Mouse (Mus musculus): ENCODE data around the gene Tspan13.

Tspan13 gene

GRCm38 (mm10) chr12:36030660-36031363, 11.5 kb downstream of the Tspan13 start:
- DNase-seq, result no peak

GRCm38 (mm10) chr12:36029687-36030086, 12.6 kb downstream of the Tspan13 start:
- no peak for DNase-seq

GRCm38 (mm10) chr12:36028968-36029645, 13.2 kb downstream of the Tspan13 start:
- no peak for DNase-seq

DNA sequence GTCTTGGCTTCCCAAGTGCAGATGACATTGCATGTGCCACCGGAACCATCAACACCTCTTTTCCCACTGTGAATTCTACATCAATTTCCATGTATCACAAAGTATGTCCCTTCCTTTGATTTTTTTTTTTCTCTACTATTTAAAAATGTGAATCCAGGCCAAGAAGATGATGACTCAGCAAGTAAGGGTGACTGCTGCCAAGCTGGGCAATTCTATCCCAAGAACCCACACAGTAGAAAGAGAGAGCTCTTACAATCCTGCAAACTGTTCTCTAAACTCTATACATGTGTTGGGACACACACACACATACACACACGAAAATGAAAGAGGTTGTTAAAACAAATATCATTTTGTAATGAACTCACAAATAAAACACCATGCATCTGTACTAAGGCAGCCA, 15.1 kb downstream of the Tspan13 start:
- DNase-seq, result no peak

DNA sequence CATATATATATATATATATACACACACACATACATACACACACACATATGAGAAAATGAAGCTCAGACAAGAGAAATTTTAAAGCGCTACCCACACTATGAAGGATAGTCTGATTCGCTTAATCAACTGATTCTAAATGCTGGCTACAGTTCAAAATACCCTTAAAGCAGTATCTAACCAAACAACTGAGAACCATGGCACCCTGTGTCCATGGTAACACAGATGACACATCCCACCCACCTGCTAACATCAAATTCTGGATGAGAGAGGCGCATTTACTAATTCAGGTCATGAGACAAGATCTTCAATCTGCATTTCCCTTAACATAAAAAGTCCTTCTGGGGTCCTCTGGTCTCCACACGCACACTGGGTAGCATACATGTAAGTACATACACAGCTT, 16.2 kb downstream of the Tspan13 start:
- no peak for DNase-seq

GRCm38 (mm10) chr12:36020710-36021109, 21.6 kb downstream of the Tspan13 start:
- DNase-seq, result no peak

DNA sequence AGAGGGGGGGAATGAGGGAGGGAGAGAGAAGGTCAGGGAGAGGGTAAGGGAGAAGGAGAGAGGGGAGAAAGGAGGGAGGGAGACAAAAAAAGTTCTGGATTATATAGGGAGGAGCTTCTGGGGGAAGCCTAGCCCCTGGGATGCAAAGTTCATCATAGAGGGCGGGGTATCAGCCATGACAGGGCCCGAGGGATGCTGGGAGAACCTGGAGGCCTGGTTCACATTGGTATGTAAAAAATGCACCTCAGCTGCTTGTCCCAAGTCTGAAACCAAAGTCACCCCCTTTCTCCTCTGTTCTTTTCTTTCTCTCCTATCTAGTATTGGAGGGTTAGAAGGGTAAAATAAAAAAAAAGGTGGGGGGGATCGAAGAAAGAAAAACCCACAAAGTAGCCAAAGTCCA, 22.2 kb downstream of the Tspan13 start:
- DNase-seq, result no peak

- peak; percentile 40 for DNase-seq
These were observed 22.7 kb downstream of the Tspan13 start for GRCm38 (mm10) chr12:36019572-36019971.

DNA sequence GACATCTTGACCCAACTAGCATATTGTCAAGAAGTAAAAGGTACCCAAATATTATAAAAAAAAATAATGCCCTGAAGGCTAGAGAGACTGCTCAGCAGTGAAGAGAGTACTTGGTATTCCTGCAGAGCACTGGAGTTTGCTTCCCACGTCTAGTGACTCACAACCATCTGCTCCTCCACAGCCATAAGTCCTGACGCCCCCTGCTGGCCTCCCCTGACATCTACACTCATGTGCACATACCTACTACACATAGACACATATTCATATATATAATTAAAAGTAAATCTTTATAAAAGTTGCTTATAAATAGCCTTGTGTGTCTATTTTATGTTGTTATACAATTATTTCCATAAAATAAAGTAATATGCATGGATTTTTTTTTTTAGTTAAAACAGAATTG, 24.5 kb downstream of the Tspan13 start:
- no peak for DNase-seq

- DNase-seq, result no peak
These were observed 28.9 kb downstream of the Tspan13 start for GRCm38 (mm10) chr12:36013216-36013910.

GRCm38 (mm10) chr12:36008364-36009047, 33.8 kb downstream of the Tspan13 start:
- no peak for DNase-seq

GRCm38 (mm10) chr12:36007581-36007980, 34.7 kb downstream of the Tspan13 start:
- no peak for DNase-seq

GRCm38 (mm10) chr12:36004714-36005113, 37.6 kb downstream of the Tspan13 start:
- DNase-seq, result no peak

DNA sequence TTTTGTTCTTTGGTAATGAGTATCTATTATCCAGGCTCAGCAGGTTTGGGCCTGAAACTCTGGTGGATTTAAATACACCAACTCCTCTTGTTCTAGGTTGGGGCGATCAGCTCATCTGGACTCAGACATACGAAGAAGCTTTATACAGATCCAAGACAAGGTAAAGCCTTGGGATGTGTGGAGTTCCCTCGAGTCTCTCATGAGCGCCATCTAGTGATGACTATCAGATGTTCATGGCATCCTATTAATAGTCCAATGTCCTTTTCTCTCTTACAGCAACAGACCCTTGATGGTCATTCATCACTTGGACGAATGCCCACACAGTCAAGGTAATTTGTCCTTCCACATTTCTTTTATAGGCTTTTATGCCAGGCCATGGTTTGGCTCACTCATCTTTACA, 46.5 kb downstream of the Tspan13 start:
- DNase-seq, result peak; percentile 19

- no peak for DNase-seq
These were observed 48.2 kb downstream of the Tspan13 start for GRCm38 (mm10) chr12:35994098-35994497.

- DNase-seq, result no peak
These were observed 48.7 kb downstream of the Tspan13 start for GRCm38 (mm10) chr12:35993583-35993982.

DNA sequence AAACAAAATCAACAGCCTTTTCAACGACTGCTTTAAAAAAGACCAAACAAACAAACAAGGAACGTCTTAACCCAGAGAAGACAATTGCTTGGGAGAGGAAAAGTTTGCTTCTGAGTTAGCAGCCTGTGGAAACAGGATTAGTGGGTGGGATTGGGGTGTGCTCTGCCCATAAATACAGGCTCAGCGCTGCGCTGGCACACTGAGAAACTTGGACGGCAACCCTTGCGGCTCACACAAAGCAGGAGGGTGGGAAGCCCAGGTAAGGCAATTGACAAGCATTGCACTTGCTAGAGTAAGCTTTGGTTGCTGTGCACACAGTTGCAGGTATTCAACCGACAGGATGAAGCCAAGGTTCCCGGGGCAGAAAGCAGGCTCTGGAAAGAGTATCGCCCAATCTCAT, 49.6 kb downstream of the Tspan13 start, which contains the start of gene Agr2:
Gene Agr2 (plus strand): TSS at position 197 of the 400 bp plus-strand sequence.
- no peak for DNase-seq

DNA sequence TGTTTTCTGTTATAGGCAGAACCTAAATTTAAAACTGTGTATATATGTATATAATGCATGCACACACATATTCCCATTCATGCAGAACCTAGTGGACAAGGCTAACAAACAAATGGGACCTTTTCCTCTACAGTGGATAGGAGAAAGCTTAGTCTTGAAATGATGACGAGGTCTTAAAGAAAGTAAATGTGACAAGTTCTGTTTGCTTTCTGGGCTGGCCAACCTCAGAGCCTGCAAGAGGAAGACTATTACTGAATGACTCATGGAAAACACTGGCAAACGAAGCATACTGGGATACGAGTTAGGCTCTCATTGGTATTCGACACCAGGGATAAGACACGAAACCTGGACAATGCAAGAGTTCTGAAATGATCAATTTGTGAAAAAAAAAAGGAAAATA, 57.6 kb downstream of the Tspan13 start:
- DNase-seq, result no peak

DNA sequence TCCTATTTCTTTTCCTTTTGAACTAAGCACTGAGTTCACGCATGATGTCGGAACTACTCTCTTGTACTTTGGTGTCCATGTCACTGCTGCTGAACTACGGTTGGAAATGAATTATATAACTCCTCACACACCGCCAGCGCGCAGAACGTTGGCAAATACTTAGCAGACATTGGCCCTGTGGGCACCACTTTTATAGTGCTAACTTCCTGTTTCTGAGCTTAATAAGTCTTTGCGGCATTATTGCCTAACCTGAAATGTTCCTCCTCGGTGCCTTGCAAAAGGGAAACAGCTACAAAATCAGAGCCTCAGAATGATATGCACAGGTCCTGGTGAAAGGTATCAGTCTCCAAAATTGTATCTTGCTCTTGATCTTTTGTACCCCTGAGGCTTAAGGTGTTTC, 58.8 kb downstream of the Tspan13 start:
- DNase-seq, result no peak

- no peak for DNase-seq
These were observed 60.5 kb downstream of the Tspan13 start for GRCm38 (mm10) chr12:35981732-35982360.

- DNase-seq, result no peak
These were observed 62.7 kb downstream of the Tspan13 start for GRCm38 (mm10) chr12:35979625-35980024.

DNA sequence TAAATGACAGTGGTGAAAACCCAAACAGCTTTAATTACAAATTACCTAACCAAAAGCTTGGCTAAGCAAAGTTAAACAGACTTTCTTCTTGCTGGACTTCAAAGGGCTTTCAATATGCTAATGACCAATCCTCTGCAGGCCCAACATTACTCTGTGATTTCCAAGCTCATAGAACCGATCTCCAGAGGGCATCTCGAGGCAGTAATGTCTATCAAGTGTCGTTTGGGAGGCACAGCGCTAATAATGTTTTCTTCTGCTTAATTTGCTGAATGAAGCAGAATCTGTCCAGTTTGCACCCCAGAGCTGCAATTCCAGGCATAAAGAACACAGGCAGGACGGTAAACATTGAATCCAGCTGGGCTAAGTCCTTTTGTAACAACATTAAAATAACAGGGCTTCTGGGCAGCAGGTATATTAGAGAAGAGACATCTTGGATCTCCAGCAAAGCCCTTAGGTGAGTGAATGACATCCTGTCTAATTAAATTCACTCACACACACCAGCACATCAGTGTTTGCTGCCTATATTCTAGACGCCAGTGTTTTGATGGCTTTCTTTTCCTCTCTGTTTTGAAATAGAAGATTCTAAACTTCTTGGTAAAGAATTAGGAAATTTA, 64.6 kb downstream of the Tspan13 start:
- no peak for DNase-seq
